Mouse (Mus musculus): ENCODE measurements around the gene Golim4.

Golim4 gene

GRCm38 (mm10) chr3:75926327-75926726 is 30.4 kb downstream of the Golim4 start:
- no peak for DNase-seq (ENCODE audit: extremely low spot score, low read depth, low spot score)

GRCm38 (mm10) chr3:75925123-75925522 is 31.6 kb downstream of the Golim4 start:
- DNase-seq (ENCODE audit: extremely low spot score, low read depth, low spot score) = no peak

GRCm38 (mm10) chr3:75917770-75918503 is 38.8 kb downstream of the Golim4 start:
- no peak for DNase-seq (ENCODE audit: extremely low spot score, low read depth, low spot score)

DNA sequence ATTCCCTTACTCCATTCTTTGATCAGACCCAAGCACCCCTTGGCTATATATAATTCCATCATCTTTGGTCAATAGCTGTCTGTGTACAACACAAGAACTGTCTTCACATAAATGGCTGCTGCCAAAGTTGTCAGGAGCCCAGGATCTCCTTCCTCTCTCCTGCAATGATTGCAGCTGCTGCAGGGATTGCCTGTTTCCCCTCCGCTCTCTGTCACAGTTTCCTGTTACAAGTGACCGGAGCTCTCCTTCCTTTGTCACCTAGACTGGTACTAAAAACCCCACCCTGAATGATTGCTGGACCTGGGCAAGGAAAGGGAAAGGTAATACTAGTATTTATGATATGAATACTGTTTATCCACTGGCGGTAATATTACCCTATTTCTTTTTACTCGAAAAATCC is 44.0 kb downstream of the Golim4 start:
- no peak for DNase-seq (ENCODE audit: extremely low spot score, low read depth, low spot score)

DNA sequence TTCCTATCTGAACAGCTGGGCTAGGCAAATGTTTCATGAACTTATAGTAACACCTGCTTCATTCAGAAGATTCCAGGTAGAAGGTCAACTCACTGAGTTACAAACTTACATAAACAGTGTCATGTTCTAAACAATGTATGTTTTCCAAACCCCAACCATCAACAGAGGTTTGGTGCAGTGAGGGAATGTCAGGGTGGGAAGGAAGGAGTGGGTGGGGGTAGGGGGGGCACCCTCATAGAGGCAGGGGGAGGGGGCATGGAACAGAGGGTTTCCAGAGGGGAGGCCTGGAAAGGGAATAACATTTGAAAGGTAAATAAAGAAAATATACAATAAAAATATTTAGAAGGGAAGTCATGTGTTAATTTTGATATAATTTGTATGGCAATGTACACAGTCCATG is 46.0 kb downstream of the Golim4 start:
- DNase-seq (ENCODE audit: extremely low spot score, low read depth, low spot score) = no peak

GRCm38 (mm10) chr3:75910257-75910656 is 46.5 kb downstream of the Golim4 start:
- DNase-seq (ENCODE audit: extremely low spot score, low read depth, low spot score) = peak; percentile 30

DNA sequence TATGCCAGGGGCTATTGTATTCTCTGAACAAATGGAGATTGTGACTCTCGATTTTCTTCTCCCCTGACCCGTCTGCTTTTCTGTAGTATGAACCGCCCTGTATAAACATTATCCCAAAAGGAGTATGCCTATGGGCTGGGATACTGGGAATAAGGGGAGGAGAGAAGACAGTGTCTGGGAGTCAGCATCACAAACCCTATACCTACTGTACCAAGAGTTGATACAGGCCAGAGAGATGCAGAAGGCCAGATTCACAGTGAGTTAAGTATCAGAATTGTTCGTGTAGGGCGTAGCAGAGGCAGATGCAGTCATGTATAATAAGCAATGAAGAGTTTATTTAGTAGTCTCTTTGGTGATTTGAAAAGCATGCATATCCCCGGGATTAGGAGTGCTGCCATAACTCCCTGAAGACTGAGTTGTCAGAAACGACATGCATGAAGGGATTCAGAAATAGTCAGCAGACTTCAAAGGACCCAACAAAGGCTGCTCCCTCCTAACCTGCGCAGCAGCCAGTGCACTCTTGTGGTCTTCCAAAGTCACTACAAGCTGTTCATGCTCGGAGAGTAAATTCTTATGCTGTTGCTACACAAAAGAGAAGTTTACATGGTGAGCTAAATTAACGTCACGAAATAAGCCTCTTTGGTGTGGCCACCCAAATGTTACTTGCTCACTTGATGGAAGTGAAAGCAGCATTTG is 54.7 kb downstream of the Golim4 start:
- no peak for DNase-seq (ENCODE audit: extremely low spot score, low read depth, low spot score)

DNA sequence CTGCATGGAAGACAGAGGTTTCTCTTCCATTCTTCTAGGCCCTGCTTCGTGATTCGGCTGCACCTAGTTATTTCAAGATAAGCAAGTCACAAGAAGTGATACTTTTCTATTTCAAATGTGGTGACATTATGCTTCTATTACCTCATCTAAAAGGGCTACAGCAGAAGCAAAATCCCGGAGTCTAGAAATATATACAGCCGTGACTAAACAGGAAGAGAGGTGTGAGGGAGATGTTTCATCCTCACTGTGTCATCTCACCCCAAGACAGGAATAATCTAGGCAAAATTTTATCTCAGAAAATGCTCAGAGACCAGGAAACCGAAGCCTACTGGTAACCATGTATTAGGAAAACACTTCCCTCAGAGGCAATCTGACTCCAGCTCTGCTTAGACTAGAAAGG is 61.7 kb downstream of the Golim4 start:
- DNase-seq (ENCODE audit: extremely low spot score, low read depth, low spot score) = no peak

- no peak for DNase-seq (ENCODE audit: extremely low spot score, low read depth, low spot score)
These were observed 65.2 kb downstream of the Golim4 start for GRCm38 (mm10) chr3:75891581-75891980.

- DNase-seq (ENCODE audit: extremely low spot score, low read depth, low spot score) = no peak
These were observed 67.4 kb downstream of the Golim4 start for GRCm38 (mm10) chr3:75889323-75889722.

- no peak for DNase-seq (ENCODE audit: extremely low spot score, low read depth, low spot score)
These were observed 75.2 kb downstream of the Golim4 start for GRCm38 (mm10) chr3:75881582-75881981.

- DNase-seq (ENCODE audit: extremely low spot score, low read depth, low spot score) = no peak
These were observed 77.5 kb downstream of the Golim4 start for GRCm38 (mm10) chr3:75879269-75879668.

DNA sequence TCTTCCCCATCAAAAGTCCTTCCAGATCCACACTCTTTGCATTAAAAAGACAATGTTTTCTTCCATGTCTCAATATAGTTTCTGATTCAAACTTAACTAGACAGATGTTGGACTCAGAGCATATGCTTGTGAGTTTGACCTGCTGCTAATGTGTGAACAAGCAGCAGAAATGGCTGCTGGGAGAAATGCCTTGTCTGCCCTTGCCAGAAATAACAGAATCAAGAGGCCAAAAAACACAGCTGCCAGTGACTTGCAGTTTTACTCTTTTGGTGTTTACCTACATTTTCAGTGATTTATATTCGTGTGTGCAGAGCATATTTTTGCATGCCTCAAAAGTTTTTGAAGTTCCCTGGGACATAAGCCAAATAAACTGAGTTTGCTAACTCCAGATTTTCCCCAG is 87.9 kb downstream of the Golim4 start:
- DNase-seq (ENCODE audit: extremely low spot score, low read depth, low spot score) = no peak

- DNase-seq (ENCODE audit: extremely low spot score, low read depth, low spot score) = no peak
These were observed 92.5 kb downstream of the Golim4 start for GRCm38 (mm10) chr3:75864203-75864602.

DNA sequence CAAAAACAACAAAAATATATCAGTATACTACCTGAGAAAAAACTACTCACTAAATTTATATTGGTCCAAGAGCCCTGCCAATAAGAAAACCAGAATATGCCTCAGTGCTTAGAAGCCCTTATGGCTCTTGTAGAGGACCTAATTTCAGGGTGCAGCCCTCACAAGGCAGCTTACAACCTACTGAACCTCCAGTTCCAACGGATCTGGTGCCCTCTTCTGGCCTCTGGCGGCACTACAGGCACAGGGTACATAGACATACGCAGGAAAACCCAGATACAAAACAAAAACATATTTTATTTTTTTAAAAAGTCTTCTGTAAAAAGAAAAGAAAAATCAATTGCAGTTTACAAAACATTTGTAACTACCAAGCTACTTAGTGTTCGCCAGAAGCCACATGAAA is 95.1 kb downstream of the Golim4 start:
- DNase-seq (ENCODE audit: extremely low spot score, low read depth, low spot score) = no peak

- no peak for DNase-seq (ENCODE audit: extremely low spot score, low read depth, low spot score)
These were observed 96.0 kb downstream of the Golim4 start for GRCm38 (mm10) chr3:75860760-75861159.

DNA sequence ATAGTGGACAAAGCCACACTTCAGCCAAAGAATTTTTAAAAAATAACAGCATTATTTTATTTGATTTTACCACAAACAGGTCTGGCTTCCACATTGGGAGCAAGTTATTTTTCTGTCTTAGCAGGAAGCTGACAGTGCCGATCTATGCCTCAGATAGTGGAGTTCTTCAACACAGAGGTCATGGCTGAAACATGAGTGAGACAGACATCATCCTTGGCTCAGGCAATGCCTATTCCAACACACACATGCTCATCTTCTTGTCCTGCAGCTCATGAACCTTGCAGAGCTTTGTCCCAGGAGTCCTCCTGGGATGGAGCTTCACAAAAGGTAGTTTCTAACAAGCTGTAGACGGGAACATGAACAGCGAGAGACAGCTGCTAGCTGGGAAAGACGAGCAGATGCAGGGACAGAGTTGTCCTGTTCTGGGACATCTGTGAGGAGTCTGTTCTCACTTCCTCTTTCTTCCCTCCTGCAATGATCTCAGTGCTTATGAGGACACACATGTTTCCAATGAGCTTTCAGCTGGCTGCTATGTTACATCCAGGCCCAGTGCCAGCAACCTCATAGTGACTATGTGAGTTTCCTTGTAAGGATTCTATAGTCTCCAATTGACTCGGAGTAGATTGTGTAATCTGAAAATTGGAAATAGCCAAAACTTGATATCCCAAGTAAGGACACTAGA is 121.3 kb downstream of the Golim4 start:
- no peak for DNase-seq (ENCODE audit: extremely low spot score, low read depth, low spot score)

DNA sequence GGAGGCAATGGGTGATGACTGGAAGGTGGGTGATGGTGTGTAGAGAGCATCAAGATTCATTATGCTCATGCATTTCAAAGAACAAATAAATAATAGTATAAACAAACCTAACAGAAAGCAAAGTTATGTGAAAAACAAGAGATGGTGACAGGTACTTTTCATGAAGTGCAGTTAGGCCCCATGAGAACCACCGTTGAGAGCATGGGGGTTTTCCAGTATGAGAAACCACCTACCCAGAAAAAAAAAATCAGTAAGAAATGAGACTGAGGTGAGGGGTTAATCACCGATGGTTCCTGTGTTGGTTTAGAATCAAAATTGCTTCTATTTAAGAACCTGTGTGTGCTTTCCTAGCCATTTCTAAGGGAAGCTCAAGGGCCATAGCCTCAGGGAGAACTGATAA is 121.9 kb downstream of the Golim4 start:
- no peak for DNase-seq (ENCODE audit: extremely low spot score, low read depth, low spot score)
